Mouse (Mus musculus): ENCODE measurements around the gene Polr3a. TPM values are rescaled to one million over a fixed set of nuclear protein-coding genes. Genes with fewer than 3 reads are reported as not detected.
A peak's percentile ranks its signal among the peaks of the same experiment; 100 is the strongest.

Gene Polr3a
- polyA plus RNA-seq (2015; fragmentation: Nextera tagmentation; extraction: Ambion mirVana): 11.9 and 13.5 TPM in 2 replicates

- Histone ChIP-seq H3K4me3 (peak within 1 kb of the TSS; percentile 87), H3K4me1 (replicated peaks) (peaks cover 16% of the 10 kb centered on the region), H3K4me2 (peak within 1 kb of the TSS; percentile 76), H3K27me3 (no peaks in the 10 kb centered on the region), H3K36me3 (peaks cover 27% of the 10 kb centered on the region), H3K9me3 (replicated peaks) (no peaks in the 10 kb centered on the region), H3K9ac (peak within 1 kb of the TSS; percentile 86), H3K27ac (no peak within 1 kb of the TSS)
- under 1% methylated on average over 30 of the region's 30 CpGs for whole genome bisulfite sequencing
- ATAC-seq (replicated peaks; ENCODE audit: insufficient number of reproducible peaks, insufficient read depth, low FRiP score, low read depth): peak; percentile 29
These were observed at the start of gene Polr3a, which contains the start of gene Rps24 for GRCm38 (mm10) chr14:24486773-24487227. Polr3a (minus strand) TSS chr14:24487058. Rps24 (plus strand) TSS chr14:24487125.

- no peaks in the 10 kb centered on the region for H3K36me3 ChIP-seq
- ATAC-seq (replicated peaks; ENCODE audit: insufficient number of reproducible peaks, insufficient read depth, low FRiP score, low read depth): no peak
- no peak overlapping the region for H3K9ac ChIP-seq
- peaks cover 9% of the 10 kb centered on the region for H3K4me1 ChIP-seq (replicated peaks)
- H3K4me3 ChIP-seq: no peak overlapping the region
- H3K9me3 ChIP-seq (replicated peaks): 0 out of 2 replicates have a peak, but pooled peaks cover 5% of the 10 kb centered on the region
- no peaks in the 10 kb centered on the region for H3K27me3 ChIP-seq
- WGBS: 80% methylated on average over 9 of the region's 9 CpGs
- no peak overlapping the region for H3K27ac ChIP-seq
- no peak overlapping the region for H3K4me2 ChIP-seq
These were observed 48.1 kb upstream of the Polr3a start for GRCm38 (mm10) chr14:24534865-24535545.

GRCm38 (mm10) chr14:24530228-24530627 lies 43.4 kb upstream of the Polr3a start:
- ATAC-seq (replicated peaks; ENCODE audit: insufficient number of reproducible peaks, insufficient read depth, low FRiP score, low read depth): 0 out of 2 replicates have a peak, but pooled peaks have one; percentile 10
- peak overlapping the region; percentile 31; the same call in 1 of the 2 replicates for H3K4me2 ChIP-seq

GRCm38 (mm10) chr14:24526440-24526839 lies 39.6 kb upstream of the Polr3a start:
- Histone ChIP-seq H3K4me1 (replicated peaks) (peaks cover 12% of the 10 kb centered on the region), H3K9ac (no peak overlapping the region), H3K9me3 (replicated peaks) (no peaks in the 10 kb centered on the region), H3K27me3 (no peaks in the 10 kb centered on the region), H3K36me3 (no peaks in the 10 kb centered on the region), H3K27ac (no peak overlapping the region), H3K4me3 (no peak overlapping the region), H3K4me2 (no peak overlapping the region)
- WGBS: 72% methylated on average over 10 of the region's 10 CpGs
- no peak for ATAC-seq (replicated peaks; ENCODE audit: insufficient number of reproducible peaks, insufficient read depth, low FRiP score, low read depth)

More at GRCm38 (mm10) chr14:24530228-24530627, 43.4 kb upstream of the Polr3a start:
- no peaks in the 10 kb centered on the region for H3K36me3 ChIP-seq
- no peak overlapping the region for H3K9ac ChIP-seq
- 8% methylated on average over 6 of the region's 6 CpGs for WGBS
- H3K9me3 ChIP-seq (replicated peaks): no peaks in the 10 kb centered on the region
- no peak overlapping the region for H3K27ac ChIP-seq
- H3K4me3 ChIP-seq: no peak overlapping the region
- H3K4me1 ChIP-seq (replicated peaks): peaks cover 10% of the 10 kb centered on the region
- H3K27me3 ChIP-seq: no peaks in the 10 kb centered on the region

GRCm38 (mm10) chr14:24525677-24526415 lies 39.0 kb upstream of the Polr3a start:
- Histone ChIP-seq H3K27ac (no peak overlapping the region), H3K9me3 (replicated peaks) (no peaks in the 10 kb centered on the region), H3K4me3 (no peak overlapping the region), H3K4me1 (replicated peaks) (peaks cover 12% of the 10 kb centered on the region), H3K4me2 (no peak overlapping the region), H3K36me3 (no peaks in the 10 kb centered on the region), H3K27me3 (no peaks in the 10 kb centered on the region), H3K9ac (no peak overlapping the region)
- no peak for ATAC-seq (replicated peaks; ENCODE audit: insufficient number of reproducible peaks, insufficient read depth, low FRiP score, low read depth)
- WGBS: 75% methylated on average over 10 of the region's 10 CpGs

GRCm38 (mm10) chr14:24525137-24525536 lies 38.3 kb upstream of the Polr3a start:
- H3K9ac ChIP-seq: no peak overlapping the region
- WGBS: 68% methylated on average over 3 of the region's 3 CpGs
- H3K36me3 ChIP-seq: no peaks in the 10 kb centered on the region
- H3K4me2 ChIP-seq: no peak overlapping the region
- H3K4me1 ChIP-seq (replicated peaks): peaks cover 5% of the 10 kb centered on the region
- no peak overlapping the region for H3K4me3 ChIP-seq
- H3K27ac ChIP-seq: no peak overlapping the region
- ATAC-seq (replicated peaks; ENCODE audit: insufficient number of reproducible peaks, insufficient read depth, low FRiP score, low read depth): no peak
- no peaks in the 10 kb centered on the region for H3K27me3 ChIP-seq
- no peaks in the 10 kb centered on the region for H3K9me3 ChIP-seq (replicated peaks)

GRCm38 (mm10) chr14:24521597-24521996 lies 34.7 kb upstream of the Polr3a start:
- ATAC-seq (replicated peaks; ENCODE audit: insufficient number of reproducible peaks, insufficient read depth, low FRiP score, low read depth): no peak

GRCm38 (mm10) chr14:24512527-24513161 lies 25.8 kb upstream of the Polr3a start:
- Histone ChIP-seq H3K4me3 (no peak overlapping the region), H3K27me3 (no peaks in the 10 kb centered on the region), H3K27ac (no peak overlapping the region), H3K4me1 (replicated peaks) (peaks cover 8% of the 10 kb centered on the region), H3K9me3 (replicated peaks) (no peaks in the 10 kb centered on the region; the same call in 1 of the 2 replicates), H3K9ac (no peak overlapping the region), H3K4me2 (no peak overlapping the region), H3K36me3 (no peaks in the 10 kb centered on the region)
- ATAC-seq (replicated peaks; ENCODE audit: insufficient number of reproducible peaks, insufficient read depth, low FRiP score, low read depth): no peak
- 72% methylated on average over 6 of the region's 6 CpGs for WGBS

More at GRCm38 (mm10) chr14:24521597-24521996, 34.7 kb upstream of the Polr3a start:
- 38% methylated on average over 8 of the region's 8 CpGs for WGBS
- Histone ChIP-seq H3K4me3 (no peak overlapping the region), H3K4me2 (no peak overlapping the region), H3K27me3 (no peaks in the 10 kb centered on the region), H3K27ac (no peak overlapping the region), H3K4me1 (replicated peaks) (peaks cover 3% of the 10 kb centered on the region; the same call in 1 of the 2 replicates), H3K9ac (no peak overlapping the region), H3K9me3 (replicated peaks) (no peaks in the 10 kb centered on the region), H3K36me3 (no peaks in the 10 kb centered on the region)

GRCm38 (mm10) chr14:24510679-24511078 lies 23.8 kb upstream of the Polr3a start:
- no peak for ATAC-seq (replicated peaks; ENCODE audit: insufficient number of reproducible peaks, insufficient read depth, low FRiP score, low read depth)
- H3K27ac ChIP-seq: no peak overlapping the region
- H3K4me3 ChIP-seq: no peak overlapping the region
- WGBS: 72% methylated on average over 2 of the region's 2 CpGs
- H3K9ac ChIP-seq: no peak overlapping the region
- H3K9me3 ChIP-seq (replicated peaks): no peaks in the 10 kb centered on the region; the same call in 1 of the 2 replicates
- no peak overlapping the region for H3K4me2 ChIP-seq
- H3K4me1 ChIP-seq (replicated peaks): peaks cover 13% of the 10 kb centered on the region
- H3K27me3 ChIP-seq: no peaks in the 10 kb centered on the region
- no peaks in the 10 kb centered on the region for H3K36me3 ChIP-seq

GRCm38 (mm10) chr14:24510218-24510617 lies 23.4 kb upstream of the Polr3a start:
- no peak overlapping the region for H3K4me3 ChIP-seq
- 100% methylated on average over 1 of the region's 1 CpGs for WGBS
- no peak overlapping the region for H3K9ac ChIP-seq
- H3K9me3 ChIP-seq (replicated peaks): no peaks in the 10 kb centered on the region; the same call in 1 of the 2 replicates
- H3K27me3 ChIP-seq: no peaks in the 10 kb centered on the region
- ATAC-seq (replicated peaks; ENCODE audit: insufficient number of reproducible peaks, insufficient read depth, low FRiP score, low read depth): no peak
- no peaks in the 10 kb centered on the region for H3K36me3 ChIP-seq
- peaks cover 13% of the 10 kb centered on the region for H3K4me1 ChIP-seq (replicated peaks)
- no peak overlapping the region for H3K27ac ChIP-seq
- no peak overlapping the region for H3K4me2 ChIP-seq

- Histone ChIP-seq H3K4me3 (no peak overlapping the region), H3K4me2 (no peak overlapping the region), H3K27me3 (no peaks in the 10 kb centered on the region), H3K36me3 (no peaks in the 10 kb centered on the region), H3K9me3 (replicated peaks) (no peaks in the 10 kb centered on the region; the same call in 1 of the 2 replicates), H3K4me1 (replicated peaks) (peaks cover 13% of the 10 kb centered on the region), H3K27ac (no peak overlapping the region), H3K9ac (no peak overlapping the region)
- 64% methylated on average over 5 of the region's 5 CpGs for WGBS
- ATAC-seq (replicated peaks; ENCODE audit: insufficient number of reproducible peaks, insufficient read depth, low FRiP score, low read depth): no peak
These were observed 22.7 kb upstream of the Polr3a start for GRCm38 (mm10) chr14:24509557-24509956.
